Mouse (Mus musculus) kidney, adult 2 months (tissue): ENCODE data around the gene Ppp2r5c.

Experiments
- CTCF ChIP-seq: fragments of 200-500 bp; conservative IDR thresholded peaks from 2 replicates; pipeline ENCODE4 v1.5.1; 2011; ENCODE audit warnings: low read depth, mild to moderate bottlenecking, control low read depth, low read length, moderate library complexity, mixed read lengths; ENCODE audit not compliant: insufficient read depth, insufficient read length
- POLR2A ChIP-seq: fragments of 200-500 bp; IDR thresholded peaks from one replicate; pipeline ENCODE4 v1.6.1; 2011; ENCODE audit warnings: low read depth, low read length, control low read depth

GRCm38 (mm10) chr12:110448767-110449166, 1.8 kb downstream of the Ppp2r5c start:
- no peak for TF ChIP-seq CTCF
- TF ChIP-seq POLR2A = no peak
